Mouse (Mus musculus): ENCODE results near the gene Abi1. TPM values are rescaled to one million over a fixed set of nuclear protein-coding genes. Genes with fewer than 3 reads are reported as not detected.
"Not testable (repeated sequence)": the region's sequence is repeated elsewhere in the genome, so short reads cannot be mapped to it uniquely, and the experiment has no call there.

Abi1 gene
- polyA plus RNA-seq, 1 experiment from 2014 or later, result 43.7 TPM

- ATAC-seq (ENCODE audit: insufficient number of reproducible peaks, low FRiP score, low TSS enrichment, low read depth), result no peak
- H3K4me3 ChIP-seq (ENCODE audit: low read depth, low read length), result no peak overlapping the region
- no peaks in the 10 kb centered on the region for H3K4me1 ChIP-seq (ENCODE audit: control insufficient read depth, insufficient read depth, low read length)
- DNase-seq (ENCODE audit: low spot score), result no peak
- no peaks in the 10 kb centered on the region for H3K27me3 ChIP-seq (ENCODE audit: control insufficient read depth, insufficient read depth, low read length)
- H3K27ac ChIP-seq (replicated peaks; ENCODE audit: low read depth, low read length), result no peak overlapping the region
- H3K9me3 ChIP-seq (ENCODE audit: control insufficient read depth, low read length), result no peaks in the 10 kb centered on the region
- no peaks in the 10 kb centered on the region for H3K36me3 ChIP-seq (ENCODE audit: control insufficient read depth, insufficient read depth, low read length)
- 92% methylated on average over 2 of the region's 2 CpGs for WGBS
- H3K9ac ChIP-seq (ENCODE audit: low read length), result no peak overlapping the region
- H3K4me2 ChIP-seq (ENCODE audit: low read depth, severe bottlenecking), result no peak overlapping the region
Observed at GRCm38 (mm10) chr2:22928259-22928658, 111.8 kb downstream of the Abi1 start.

- not testable (repeated sequence) for H3K4me2 ChIP-seq (ENCODE audit: low read depth, severe bottlenecking); H3K4me3 ChIP-seq (ENCODE audit: low read depth, low read length); H3K36me3 ChIP-seq (ENCODE audit: control insufficient read depth, insufficient read depth, low read length); H3K27me3 ChIP-seq (ENCODE audit: control insufficient read depth, insufficient read depth, low read length); DNase-seq (ENCODE audit: low spot score); H3K9me3 ChIP-seq (ENCODE audit: control insufficient read depth, low read length); ATAC-seq (ENCODE audit: insufficient number of reproducible peaks, low FRiP score, low TSS enrichment, low read depth); H3K4me1 ChIP-seq (ENCODE audit: control insufficient read depth, insufficient read depth, low read length); H3K9ac ChIP-seq (ENCODE audit: low read length); H3K27ac ChIP-seq (replicated peaks; ENCODE audit: low read depth, low read length)
- WGBS, result 89% methylated on average over 2 of the region's 3 CpGs
Observed at GRCm38 (mm10) chr2:22925911-22926310, 114.1 kb downstream of the Abi1 start.

- Histone ChIP-seq H3K4me3 (ENCODE audit: low read depth, low read length) (no peak overlapping the region), H3K27ac (replicated peaks; ENCODE audit: low read depth, low read length) (no peak overlapping the region), H3K9ac (ENCODE audit: low read length) (no peak overlapping the region), H3K9me3 (ENCODE audit: control insufficient read depth, low read length) (no peaks in the 10 kb centered on the region), H3K4me1 (ENCODE audit: control insufficient read depth, insufficient read depth, low read length) (no peaks in the 10 kb centered on the region), H3K4me2 (ENCODE audit: low read depth, severe bottlenecking) (no peak overlapping the region), H3K27me3 (ENCODE audit: control insufficient read depth, insufficient read depth, low read length) (no peaks in the 10 kb centered on the region), H3K36me3 (ENCODE audit: control insufficient read depth, insufficient read depth, low read length) (0 out of 2 replicates have a peak, but pooled peaks cover 2% of the 10 kb centered on the region)
- DNase-seq (ENCODE audit: low spot score), result no peak
- no peak for ATAC-seq (ENCODE audit: insufficient number of reproducible peaks, low FRiP score, low TSS enrichment, low read depth)
- WGBS, result 89% methylated on average over 2 of the region's 2 CpGs
Observed at GRCm38 (mm10) chr2:22918651-22919050, 121.4 kb downstream of the Abi1 start.

GRCm38 (mm10) chr2:22914421-22914820 is 125.6 kb downstream of the Abi1 start:
- no peak for ATAC-seq (ENCODE audit: insufficient number of reproducible peaks, low FRiP score, low TSS enrichment, low read depth)
- no peak overlapping the region for H3K27ac ChIP-seq (replicated peaks; ENCODE audit: low read depth, low read length)
- no peak overlapping the region for H3K4me2 ChIP-seq (ENCODE audit: low read depth, severe bottlenecking)
- no peak overlapping the region for H3K4me3 ChIP-seq (ENCODE audit: low read depth, low read length)
- H3K9me3 ChIP-seq (ENCODE audit: control insufficient read depth, low read length), result no peaks in the 10 kb centered on the region
- H3K9ac ChIP-seq (ENCODE audit: low read length), result no peak overlapping the region
- no peaks in the 10 kb centered on the region for H3K4me1 ChIP-seq (ENCODE audit: control insufficient read depth, insufficient read depth, low read length)
- H3K27me3 ChIP-seq (ENCODE audit: control insufficient read depth, insufficient read depth, low read length), result no peaks in the 10 kb centered on the region
- 0 out of 2 replicates have a peak, but pooled peaks cover 2% of the 10 kb centered on the region for H3K36me3 ChIP-seq (ENCODE audit: control insufficient read depth, insufficient read depth, low read length)
- whole genome bisulfite sequencing, result 91% methylated on average over 3 of the region's 3 CpGs
- DNase-seq (ENCODE audit: low spot score), result no peak

GRCm38 (mm10) chr2:22903947-22904346 is 136.1 kb downstream of the Abi1 start:
- peaks cover 4% of the 10 kb centered on the region; the same call in 1 of the 2 replicates for H3K36me3 ChIP-seq (ENCODE audit: control insufficient read depth, insufficient read depth, low read length)
- no peak for ATAC-seq (ENCODE audit: insufficient number of reproducible peaks, low FRiP score, low TSS enrichment, low read depth)

GRCm38 (mm10) chr2:22895282-22896273 is 144.5 kb downstream of the Abi1 start, which contains the start of gene Pdss1:
Gene Pdss1 (plus strand): TSS chr2:22895522.
- WGBS, result under 1% methylated on average over 81 of the region's 81 CpGs

More at GRCm38 (mm10) chr2:22903947-22904346, 136.1 kb downstream of the Abi1 start:
- Histone ChIP-seq H3K4me3 (ENCODE audit: low read depth, low read length) (no peak overlapping the region), H3K4me2 (ENCODE audit: low read depth, severe bottlenecking) (no peak overlapping the region), H3K9ac (ENCODE audit: low read length) (no peak overlapping the region), H3K9me3 (ENCODE audit: control insufficient read depth, low read length) (no peaks in the 10 kb centered on the region), H3K4me1 (ENCODE audit: control insufficient read depth, insufficient read depth, low read length) (no peaks in the 10 kb centered on the region), H3K27ac (replicated peaks; ENCODE audit: low read depth, low read length) (no peak overlapping the region), H3K27me3 (ENCODE audit: control insufficient read depth, insufficient read depth, low read length) (no peaks in the 10 kb centered on the region)
- DNase-seq (ENCODE audit: low spot score), result no peak
- WGBS, result 91% methylated on average over 3 of the region's 3 CpGs

GRCm38 (mm10) chr2:22894932-22895281 is 145.1 kb downstream of the Abi1 start:
- H3K4me2 ChIP-seq (ENCODE audit: low read depth, severe bottlenecking), result peak overlapping the region; percentile 73
- 26% methylated on average over 9 of the region's 9 CpGs for WGBS
- no peak for ATAC-seq (ENCODE audit: insufficient number of reproducible peaks, low FRiP score, low TSS enrichment, low read depth)

More at GRCm38 (mm10) chr2:22895282-22896273, 144.5 kb downstream of the Abi1 start, which contains the start of gene Pdss1:
- DNase-seq (ENCODE audit: low spot score) (peak; percentile 89), ATAC-seq (ENCODE audit: insufficient number of reproducible peaks, low FRiP score, low TSS enrichment, low read depth) (peak; percentile 95)
- Histone ChIP-seq H3K9ac (ENCODE audit: low read length) (peak within 1 kb of the TSS; percentile 68), H3K4me3 (ENCODE audit: low read depth, low read length) (peak within 1 kb of the TSS; percentile 85), H3K4me1 (ENCODE audit: control insufficient read depth, insufficient read depth, low read length) (no peaks in the 10 kb centered on the region), H3K27ac (replicated peaks; ENCODE audit: low read depth, low read length) (0 out of 2 replicates have a peak within 1 kb of the TSS, but pooled peaks have one; percentile 33), H3K9me3 (ENCODE audit: control insufficient read depth, low read length) (no peaks in the 10 kb centered on the region), H3K27me3 (ENCODE audit: control insufficient read depth, insufficient read depth, low read length) (no peaks in the 10 kb centered on the region), H3K36me3 (ENCODE audit: control insufficient read depth, insufficient read depth, low read length) (no peaks in the 10 kb centered on the region), H3K4me2 (ENCODE audit: low read depth, severe bottlenecking) (peak within 1 kb of the TSS; percentile 73)

More at GRCm38 (mm10) chr2:22894932-22895281, 145.1 kb downstream of the Abi1 start:
- Histone ChIP-seq H3K9ac (ENCODE audit: low read length) (peak overlapping the region; percentile 68), H3K4me3 (ENCODE audit: low read depth, low read length) (peak overlapping the region; percentile 85), H3K36me3 (ENCODE audit: control insufficient read depth, insufficient read depth, low read length) (no peaks in the 10 kb centered on the region), H3K27ac (replicated peaks; ENCODE audit: low read depth, low read length) (0 out of 2 replicates have a peak overlapping the region, but pooled peaks have one; percentile 14), H3K4me1 (ENCODE audit: control insufficient read depth, insufficient read depth, low read length) (no peaks in the 10 kb centered on the region), H3K9me3 (ENCODE audit: control insufficient read depth, low read length) (no peaks in the 10 kb centered on the region), H3K27me3 (ENCODE audit: control insufficient read depth, insufficient read depth, low read length) (no peaks in the 10 kb centered on the region)
- peak; percentile 22 for DNase-seq (ENCODE audit: low spot score)

Measured in limb, embryonic 11.5 days (tissue).